Mouse (Mus musculus) MEL (cell line): ENCODE results near the gene Abca17.

Source experiments
- CHD2 ChIP-seq: IDR thresholded peaks from 2 replicates; pipeline ENCODE4 v1.6.1; 2011; ENCODE audit warnings: low read length, improper control_type of control experiment
- CTCF ChIP-seq, 3 experiments: IDR thresholded peaks in 2 of 3; conservative IDR thresholded peaks in 1 of 3; 2 replicates each; pipeline ENCODE4 v1.5.1; 2011 to 2012; ENCODE audit warnings: low read length in 3 of 3, low read depth in 2 of 3, mild to moderate bottlenecking in 2 of 3, improper control_type of control experiment in 1 of 3, inconsistent platforms in 1 of 3, mixed read lengths in 1 of 3, moderate library complexity in 1 of 3; ENCODE audit not compliant: control insufficient read depth in 1 of 3, insufficient read depth in 1 of 3, poor library complexity in 1 of 3, severe bottlenecking in 1 of 3
- E2F4 ChIP-seq: IDR thresholded peaks from 2 replicates; pipeline ENCODE4 v1.6.1; 2011; ENCODE audit warnings: low read depth, low read length, improper control_type of control experiment, borderline replicate concordance
- ETS1 ChIP-seq: IDR thresholded peaks from 2 replicates; pipeline ENCODE4 v1.6.1; 2012; ENCODE audit warnings: low read depth, mild to moderate bottlenecking, inconsistent platforms, low read length, improper control_type of control experiment, moderate library complexity
- GATA1 ChIP-seq: IDR thresholded peaks from 2 replicates; pipeline ENCODE4 v1.6.1; 2011; ENCODE audit warnings: low read depth, low read length, improper control_type of control experiment
- JUND ChIP-seq: IDR thresholded peaks from 2 replicates; pipeline ENCODE4 v1.6.1; 2011; ENCODE audit warnings: low read depth, mild to moderate bottlenecking, improper control_type of control experiment, low read length
- SIN3A ChIP-seq: IDR thresholded peaks from 2 replicates; pipeline ENCODE4 v1.6.1; 2012; ENCODE audit warnings: low read length, improper control_type of control experiment, inconsistent platforms
- USF2 ChIP-seq, 2 experiments: IDR thresholded peaks; 2 replicates each; pipeline ENCODE4 v1.6.1; 2011 to 2012; ENCODE audit warnings: improper control_type of control experiment in 2 of 2, low read length in 2 of 2, borderline replicate concordance in 1 of 2, inconsistent platforms in 1 of 2, low read depth in 1 of 2, mild to moderate bottlenecking in 1 of 2; ENCODE audit not compliant: insufficient read depth in 1 of 2

DNA sequence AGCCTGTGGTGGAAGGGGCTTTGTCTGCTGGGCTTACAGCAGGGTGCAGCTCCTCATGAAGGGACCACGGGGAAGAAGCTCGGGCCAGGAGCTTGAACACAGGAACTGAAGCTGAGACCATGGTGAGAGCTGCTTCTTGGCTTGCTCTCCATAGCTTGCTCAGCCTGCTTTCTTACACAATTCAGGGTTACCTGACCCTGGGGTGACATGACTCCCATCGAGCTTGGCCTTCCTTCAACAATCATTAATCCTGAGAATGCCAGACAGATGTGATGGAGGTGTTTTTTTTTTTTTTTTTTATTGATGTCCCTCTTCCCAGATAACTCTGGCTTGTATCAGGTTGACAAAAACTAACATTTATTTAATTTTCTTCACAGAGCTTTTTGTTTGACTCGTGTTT is 91.9 kb downstream of the Abca17 start:
- TF ChIP-seq SIN3A (no peak), ETS1 (no peak), CTCF (IDR thresholded peaks at IDR 0.05 in 2 of 3, conservative IDR thresholded peaks at IDR 0.05 in 1 of 3; ENCODE audit: control insufficient read depth in 1 of 3, insufficient read depth in 1 of 3, low read depth in 2 of 3, low read length in 3 of 3, poor library complexity in 1 of 3, severe bottlenecking in 1 of 3) (no peak), CHD2 (no peak), GATA1 (no peak), E2F4 (no peak), USF2 (IDR thresholded peaks at IDR 0.05; ENCODE audit: borderline replicate concordance in 1 of 2, insufficient read depth in 1 of 2, low read depth in 1 of 2, low read length in 2 of 2) (no peak), JUND (no peak)
